Mouse (Mus musculus): ENCODE data around the gene Rimbp2.

Gene Rimbp2

DNA sequence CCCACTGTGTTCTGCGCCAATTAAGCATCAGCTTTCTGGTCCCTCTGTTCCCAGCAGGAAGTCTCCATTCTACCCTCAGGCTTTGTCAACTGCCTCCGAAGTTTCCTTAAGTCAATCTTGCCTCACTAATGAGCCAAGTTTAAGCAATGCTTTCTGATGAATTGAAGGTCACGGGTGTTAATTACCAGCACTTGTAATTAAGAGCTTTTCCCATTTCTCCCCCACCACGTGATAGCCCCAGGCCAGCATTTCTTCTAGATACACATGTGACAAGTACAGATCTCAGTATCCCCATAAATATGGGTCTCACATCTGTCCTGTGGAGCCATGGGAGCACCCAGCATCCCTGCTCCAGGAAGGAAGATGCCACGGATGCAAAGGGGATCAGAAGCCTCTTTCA, 20.5 kb downstream of the Rimbp2 start:
- no peak for DNase-seq (ENCODE audit: low spot score)

GRCm38 (mm10) chr5:128925073-128925472, 28.2 kb downstream of the Rimbp2 start:
- no peak for DNase-seq (ENCODE audit: low spot score)

- no peak for DNase-seq (ENCODE audit: low spot score)
These were observed 33.2 kb downstream of the Rimbp2 start for GRCm38 (mm10) chr5:128920112-128920511.

DNA sequence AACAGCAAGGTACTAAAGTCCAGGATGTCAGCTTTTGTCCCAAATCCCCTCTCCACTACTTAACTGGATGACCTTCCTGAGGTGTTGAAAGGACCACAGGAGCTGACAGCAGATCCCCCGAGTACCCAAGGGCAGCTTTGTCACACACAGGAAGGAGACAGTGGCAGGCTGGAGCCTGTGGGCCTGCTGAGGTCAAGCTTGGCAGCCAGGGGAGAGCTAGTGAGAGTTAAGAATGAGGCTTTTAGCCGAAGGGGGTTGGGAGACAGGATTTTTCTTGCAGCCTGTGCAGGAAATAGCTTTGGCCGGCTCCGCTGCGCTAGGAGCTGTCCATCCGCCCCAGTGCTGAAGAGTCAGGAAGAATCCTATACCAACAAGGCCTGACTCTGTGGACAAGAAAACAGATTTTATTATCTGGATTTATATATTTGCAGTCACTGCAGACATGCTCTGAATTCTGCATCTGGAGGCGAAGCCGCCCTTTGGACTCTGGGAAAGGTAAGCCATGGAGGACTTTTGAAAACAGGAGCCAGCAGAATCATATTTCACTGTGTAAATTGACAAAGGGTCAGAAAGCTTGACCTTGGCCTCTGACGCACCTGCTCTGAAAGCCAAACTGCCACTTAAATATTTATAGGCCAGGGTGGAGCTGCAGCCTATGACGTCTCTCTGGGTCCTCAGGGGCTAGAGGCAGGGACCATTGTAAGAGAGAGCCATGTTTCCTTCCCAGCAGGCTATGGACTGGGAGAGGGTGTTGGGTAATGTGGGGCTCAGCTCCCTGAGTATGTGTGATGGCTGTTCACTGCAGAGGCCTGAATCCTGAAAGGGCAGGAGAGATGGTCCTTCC, 35.9 kb downstream of the Rimbp2 start:
- peak; percentile 80 for DNase-seq (ENCODE audit: low spot score)

GRCm38 (mm10) chr5:128913820-128914219, 39.5 kb downstream of the Rimbp2 start:
- no peak for DNase-seq (ENCODE audit: low spot score)

DNA sequence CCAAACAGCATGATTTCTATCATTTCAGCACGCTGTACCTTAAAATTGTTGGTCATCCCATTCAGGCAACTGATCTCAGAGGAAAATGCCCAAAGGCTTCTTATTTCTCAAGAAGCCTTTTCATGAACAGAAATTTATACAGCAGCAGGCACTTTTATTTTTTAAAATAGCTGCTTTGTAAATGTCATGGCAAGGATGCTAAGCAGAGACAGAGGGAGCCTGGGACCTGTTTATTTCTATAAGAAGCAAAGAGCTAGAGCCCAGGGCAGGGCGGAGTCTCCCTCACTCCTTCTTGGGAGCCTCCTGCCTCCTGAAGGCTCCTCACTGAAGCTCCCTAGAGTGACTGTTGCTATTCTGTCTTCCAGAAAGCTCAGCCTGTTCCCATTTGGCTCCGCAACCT, 40.9 kb downstream of the Rimbp2 start:
- DNase-seq (ENCODE audit: low spot score) = no peak

- DNase-seq (ENCODE audit: low spot score) = no peak
These were observed 41.7 kb downstream of the Rimbp2 start for GRCm38 (mm10) chr5:128911593-128911992.

DNA sequence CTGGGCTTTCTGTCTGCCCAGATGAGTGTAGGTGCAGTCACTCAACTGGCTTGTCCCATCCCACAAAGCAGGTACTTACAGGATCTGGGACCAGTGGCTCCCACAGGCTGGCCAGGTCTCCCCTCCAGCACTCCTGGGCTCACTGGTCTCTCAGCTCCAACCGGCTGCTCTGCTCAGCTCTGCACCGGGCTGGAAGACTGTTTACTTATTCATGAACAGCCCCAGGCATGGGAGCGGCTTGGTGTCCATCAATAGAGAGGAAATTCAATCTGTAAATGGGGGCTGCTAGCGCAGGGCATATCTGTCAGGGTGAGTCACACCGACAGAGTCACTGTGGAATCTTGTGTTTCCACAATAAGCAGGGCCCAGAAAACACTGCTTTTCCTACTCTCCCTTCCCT, 49.2 kb downstream of the Rimbp2 start:
- no peak for DNase-seq (ENCODE audit: low spot score)

DNA sequence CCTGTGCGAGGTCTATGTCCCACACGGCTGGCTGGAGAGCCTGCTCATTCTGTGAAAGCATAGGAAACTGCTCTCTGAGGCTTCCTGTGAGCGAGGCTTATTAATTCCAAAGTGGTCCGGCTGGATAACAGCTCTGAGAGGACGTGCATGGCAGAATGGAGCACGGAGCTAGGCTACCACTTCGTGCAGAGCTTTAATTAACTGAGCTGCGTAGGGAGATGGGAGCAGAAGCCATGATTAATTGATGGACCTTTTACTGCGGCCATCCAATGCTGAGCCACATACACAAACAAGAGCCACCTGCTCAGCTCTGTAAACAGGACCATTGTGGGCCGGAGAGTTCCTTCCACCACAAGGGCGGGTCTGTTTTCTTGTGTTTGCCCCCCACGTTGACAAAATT, 50.2 kb downstream of the Rimbp2 start:
- no peak for DNase-seq (ENCODE audit: low spot score)

DNA sequence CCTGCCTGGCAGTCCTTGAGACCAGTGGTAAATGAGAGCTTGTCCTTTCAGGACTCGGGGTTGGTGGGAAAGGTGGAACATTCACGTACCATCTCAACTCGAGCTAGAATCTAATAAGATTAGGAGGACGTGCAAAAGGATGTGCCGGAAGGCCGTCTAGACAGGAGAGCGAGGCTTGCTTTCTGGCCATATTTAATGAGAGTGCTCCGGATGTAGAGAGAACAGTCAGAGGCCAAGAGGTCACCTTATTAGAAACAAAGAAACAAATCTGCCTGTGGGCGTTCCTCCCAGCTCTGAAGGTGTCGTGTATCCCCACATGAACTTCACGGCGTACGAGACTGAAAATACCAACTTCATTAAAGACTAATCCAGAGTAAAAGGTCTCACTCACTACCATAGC, 53.3 kb downstream of the Rimbp2 start:
- no peak for DNase-seq (ENCODE audit: low spot score)

DNA sequence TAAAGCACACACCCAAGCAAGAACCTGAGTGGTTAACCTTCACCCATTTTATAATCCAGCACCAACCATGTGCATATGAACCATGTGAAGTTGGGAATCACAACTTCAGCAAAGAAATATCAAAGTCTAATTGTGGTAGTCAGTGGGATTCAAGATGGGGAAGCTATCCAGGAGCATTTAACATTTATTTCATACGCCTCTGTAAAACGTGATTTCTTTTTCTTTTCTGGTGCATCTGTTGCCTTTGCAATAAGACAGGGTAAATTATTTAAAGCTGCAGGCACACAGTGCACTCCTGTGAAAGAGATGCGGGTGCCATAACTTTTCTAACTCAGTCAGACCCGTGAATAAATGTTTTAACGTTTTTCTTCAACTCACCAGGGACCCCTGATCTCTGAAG, 58.4 kb downstream of the Rimbp2 start:
- no peak for DNase-seq (ENCODE audit: low spot score)

DNA sequence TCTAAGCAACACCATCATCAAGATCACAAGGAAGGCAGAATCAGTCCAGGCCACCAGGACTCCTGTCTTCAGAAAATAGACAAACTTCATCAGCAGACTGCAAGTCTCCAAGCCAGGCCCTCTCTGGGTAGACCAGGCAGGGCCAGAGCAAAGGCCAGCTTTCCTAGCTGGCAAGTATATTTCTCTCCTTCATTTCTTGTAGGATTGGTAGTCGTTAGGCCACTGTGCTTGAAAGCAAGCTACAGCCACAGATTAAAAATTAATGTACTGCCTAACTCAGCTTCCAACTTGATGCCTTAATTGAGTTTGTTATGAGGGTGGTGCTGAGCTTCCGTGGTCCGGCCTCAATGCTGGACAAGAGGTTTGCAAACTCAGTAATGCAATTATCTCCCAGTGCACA, 65.7 kb downstream of the Rimbp2 start:
- no peak for DNase-seq (ENCODE audit: low spot score)

GRCm38 (mm10) chr5:128884320-128884719, 69.0 kb downstream of the Rimbp2 start:
- DNase-seq (ENCODE audit: low spot score) = no peak

DNA sequence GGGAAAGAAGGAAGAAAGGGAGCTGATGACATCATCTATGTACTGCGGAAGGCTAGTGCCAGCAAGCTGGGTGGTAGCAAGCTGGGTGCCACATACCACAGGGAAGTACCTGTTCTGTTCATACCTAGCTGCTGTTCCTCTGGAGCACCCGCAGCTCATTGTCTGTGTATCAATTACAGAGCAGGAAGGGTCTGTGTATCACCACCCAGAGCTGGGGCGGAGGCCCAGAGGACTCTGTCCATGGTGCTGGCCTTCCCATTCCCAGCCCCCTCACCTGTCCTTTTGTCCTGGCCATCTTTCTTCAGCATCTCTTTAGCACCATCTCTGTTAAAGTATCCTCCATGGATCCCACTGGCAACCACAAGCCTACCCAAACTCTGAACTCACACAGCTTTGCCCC, 74.2 kb downstream of the Rimbp2 start:
- DNase-seq (ENCODE audit: low spot score) = no peak

DNA sequence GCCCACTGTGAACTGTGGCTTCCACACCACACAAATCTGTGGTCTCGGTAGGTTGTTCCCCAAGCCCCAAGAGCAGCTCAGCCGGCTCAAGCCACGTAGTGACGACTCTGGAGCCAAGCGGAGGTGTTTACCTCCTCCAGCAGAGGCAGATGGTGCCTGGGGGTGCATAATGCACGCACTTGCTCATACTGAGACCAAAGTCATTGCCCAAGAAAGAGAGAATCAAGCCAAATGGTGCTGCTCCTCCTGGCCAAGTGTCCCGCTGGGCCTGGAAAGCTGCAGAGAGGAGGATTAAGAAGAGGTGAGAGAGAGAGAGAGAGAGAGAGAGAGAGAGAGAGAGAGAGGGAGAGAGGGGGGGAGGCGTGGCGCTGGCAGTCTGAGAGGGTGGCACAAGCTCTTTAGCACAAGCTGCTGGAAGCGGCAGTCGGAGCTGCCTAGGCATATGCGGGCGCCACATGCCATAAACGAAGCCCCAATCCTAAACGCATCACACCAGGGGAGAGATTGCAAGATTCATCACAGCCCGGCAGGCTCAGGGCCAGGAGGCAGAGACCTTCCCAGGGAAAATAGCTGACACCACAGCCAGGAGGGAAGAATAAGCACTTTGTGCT, 75.8 kb downstream of the Rimbp2 start:
- DNase-seq (ENCODE audit: low spot score) = no peak

DNA sequence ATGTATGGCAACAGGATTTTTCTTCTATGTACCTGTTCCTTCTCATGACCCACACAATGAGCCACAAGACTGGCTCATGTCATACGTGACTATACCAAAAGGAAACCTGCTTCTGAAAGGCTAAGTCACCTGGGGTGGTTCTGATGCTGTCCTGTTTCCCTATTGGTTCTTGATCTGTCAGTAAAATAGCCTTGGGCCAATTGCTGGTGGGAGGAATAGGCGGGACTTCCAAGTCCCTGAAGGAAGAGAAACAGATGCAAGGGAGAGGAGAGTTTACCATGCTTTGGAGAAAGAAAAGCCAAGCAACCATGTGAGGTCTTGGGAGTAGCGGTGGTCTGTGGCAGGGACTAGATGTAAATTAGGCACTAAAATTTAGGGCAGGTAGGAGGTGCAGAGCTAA, 81.6 kb downstream of the Rimbp2 start:
- DNase-seq (ENCODE audit: low spot score) = no peak

DNA sequence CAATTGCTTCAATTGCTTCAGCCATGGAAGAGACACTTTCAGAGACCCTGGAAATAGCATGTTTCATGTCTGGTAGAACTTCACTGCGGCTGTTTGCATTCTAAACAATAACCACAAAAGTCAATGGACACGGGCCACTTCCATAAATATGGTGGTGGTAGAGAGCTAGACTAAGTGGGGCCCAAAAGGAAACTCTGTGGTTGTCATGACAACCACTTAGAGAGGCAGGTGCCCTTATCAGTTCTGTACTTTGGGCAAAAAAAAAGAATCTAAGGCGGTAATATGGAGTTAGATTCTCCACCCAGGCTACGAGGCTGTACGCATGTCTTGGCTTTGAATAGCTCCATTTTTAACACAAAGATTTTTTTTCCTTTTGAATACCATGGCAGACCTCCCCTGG, 86.5 kb downstream of the Rimbp2 start:
- no peak for DNase-seq (ENCODE audit: low spot score)

DNA sequence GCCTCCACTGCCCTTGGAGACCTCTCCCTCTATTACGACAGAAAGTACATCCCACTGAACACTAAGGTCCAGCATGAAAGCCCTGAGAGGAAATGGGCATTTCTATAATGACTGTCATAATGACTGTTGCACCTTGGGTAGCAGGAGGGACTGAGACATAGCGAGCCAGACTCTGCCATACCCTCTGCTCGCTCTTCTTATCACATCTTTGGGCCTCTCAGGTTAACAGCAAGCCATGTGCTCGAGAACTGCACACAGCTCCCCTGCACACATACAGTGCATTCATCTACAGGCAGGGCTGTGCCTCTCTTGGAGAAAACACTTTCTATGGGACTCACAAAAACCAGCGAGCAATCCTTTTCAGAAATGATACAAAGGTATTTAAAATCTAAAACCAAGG, 87.0 kb downstream of the Rimbp2 start:
- no peak for DNase-seq (ENCODE audit: low spot score)

DNA sequence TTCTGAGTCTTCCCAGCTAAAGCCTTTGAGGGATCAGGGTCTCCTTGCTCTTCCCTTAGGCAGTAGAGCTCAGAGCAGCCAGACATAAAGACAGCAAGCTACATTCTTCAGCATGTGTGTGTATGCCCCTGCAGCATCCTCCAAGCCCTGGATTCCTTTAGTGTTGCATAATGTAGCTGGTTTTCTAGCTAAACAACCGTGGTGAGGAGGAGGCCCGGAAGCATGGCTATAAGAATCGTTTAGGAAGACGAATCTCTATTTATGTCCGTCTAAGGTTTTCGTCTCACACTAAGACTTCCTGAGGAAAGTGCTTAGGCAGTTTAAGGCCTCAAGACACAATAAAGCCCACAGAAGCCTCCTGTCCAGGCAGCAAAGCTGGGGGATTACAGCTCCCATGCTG, 89.8 kb downstream of the Rimbp2 start:
- DNase-seq (ENCODE audit: low spot score) = no peak

- no peak for DNase-seq (ENCODE audit: low spot score)
These were observed 92.4 kb downstream of the Rimbp2 start for GRCm38 (mm10) chr5:128860907-128861306.

- peak; percentile 3 for DNase-seq (ENCODE audit: low spot score)
These were observed 100.5 kb downstream of the Rimbp2 start for GRCm38 (mm10) chr5:128852791-128853190.

DNA sequence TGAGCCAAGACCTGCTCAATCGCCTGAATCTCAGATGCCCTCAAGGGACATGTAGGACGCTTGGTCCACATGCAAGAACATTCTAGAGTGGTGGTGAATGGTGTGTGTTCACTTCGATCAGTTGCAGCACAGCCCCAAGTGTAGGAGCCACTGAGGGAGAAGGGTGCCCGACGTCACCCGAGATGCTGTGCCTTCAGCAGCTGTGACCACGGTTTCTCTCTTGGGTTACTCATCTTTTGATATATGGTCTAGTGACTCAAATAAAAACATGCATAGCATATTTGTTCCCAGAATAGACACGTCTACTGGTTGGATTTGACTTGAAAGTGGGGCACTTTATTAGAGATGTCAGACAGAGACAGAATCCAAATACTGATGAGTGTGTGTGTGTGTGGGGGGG, 105.5 kb downstream of the Rimbp2 start:
- DNase-seq (ENCODE audit: low spot score) = no peak

DNA sequence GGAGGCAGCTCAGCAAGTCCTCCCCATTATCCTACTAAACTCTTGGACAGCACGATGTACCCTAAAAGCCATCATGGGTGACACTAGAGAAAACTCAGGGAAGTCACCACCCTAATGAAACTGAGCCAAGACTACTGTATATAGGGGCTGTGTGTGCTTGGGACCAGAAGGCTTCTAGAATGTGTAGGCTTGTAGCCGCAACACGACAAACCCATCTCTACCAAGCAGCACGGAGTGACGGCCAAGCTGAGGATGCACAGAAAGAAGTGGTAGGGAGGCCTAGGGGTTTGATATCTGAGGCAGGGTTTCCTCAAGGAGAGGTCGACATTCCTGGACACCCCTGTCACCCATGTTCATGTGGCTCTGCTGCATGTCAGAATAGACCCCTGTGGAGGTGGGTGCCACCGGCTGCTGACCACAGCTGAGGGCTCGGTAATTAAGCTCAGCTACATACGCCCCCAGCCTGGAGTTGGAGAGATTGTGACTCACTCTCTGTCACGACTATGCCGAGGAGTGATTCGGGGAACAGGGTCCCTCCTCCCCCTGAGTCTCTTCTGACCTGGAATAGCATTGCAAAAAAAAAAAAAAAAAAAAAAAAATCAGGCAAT, 106.7 kb downstream of the Rimbp2 start:
- no peak for DNase-seq (ENCODE audit: low spot score)

All from ovary, postnatal 14 days (tissue).